Comparison of ENCODE assay signal across 21 mouse cellular contexts in genomic region chr8:111419171-111419570, GRCm38 (mm10). TPM values are rescaled to one million over a fixed set of nuclear protein-coding genes. Genes with fewer than 3 reads are reported as not detected.
"Had no signal": no experiment of that assay in that cellular context is flagged by ENCODE, and none has a peak within 500 bp of the region (broad histone marks: within the 10 kb centered on the region; RNA-seq: fewer than 3 reads in every experiment).

No protein-coding gene starts in this region.

- H3K27ac ChIP-seq: gastrocnemius, adult 2 months; heart, adult 2 months; heart, embryonic 13.5 days; heart, embryonic 15.5 days; hindbrain, embryonic 10.5 days; hindbrain, embryonic 12.5 days; hindbrain, embryonic 14.5 days; intestine, embryonic 15.5 days; kidney, postnatal 0 days; layer of hippocampus, adult 2 months; left cerebral cortex, adult 2 months; limb, embryonic 13.5 days; liver, embryonic 13.5 days had no signal

- DNase-seq: gastrocnemius, adult 2 months; gastrocnemius, postnatal 25 days; liver, embryonic 13.5 days had no signal

- H3K4me3 ChIP-seq: gastrocnemius, adult 2 months; heart, adult 2 months; heart, embryonic 13.5 days; heart, embryonic 15.5 days; hindbrain, embryonic 10.5 days; hindbrain, embryonic 12.5 days; intestine, embryonic 15.5 days; layer of hippocampus, adult 2 months; left cerebral cortex, adult 2 months; limb, embryonic 13.5 days; liver, embryonic 13.5 days had no signal

- H3K9me3 ChIP-seq: heart, embryonic 13.5 days; heart, embryonic 15.5 days; hindbrain, embryonic 10.5 days; hindbrain, embryonic 12.5 days; intestine, embryonic 15.5 days; limb, embryonic 13.5 days; liver, embryonic 13.5 days had no signal

- H3K27me3 ChIP-seq: hindbrain, embryonic 12.5 days; intestine, embryonic 15.5 days had no signal

- H3K36me3 ChIP-seq: heart, embryonic 13.5 days; heart, embryonic 15.5 days; hindbrain, embryonic 10.5 days; hindbrain, embryonic 12.5 days; intestine, embryonic 15.5 days; limb, embryonic 13.5 days; liver, embryonic 13.5 days had no signal

- H3K4me1 ChIP-seq: heart, embryonic 13.5 days; heart, embryonic 15.5 days; hindbrain, embryonic 10.5 days; hindbrain, embryonic 12.5 days; intestine, embryonic 15.5 days; limb, embryonic 13.5 days; liver, embryonic 13.5 days had no signal

- H3K4me2 ChIP-seq: heart, embryonic 11.5 days; heart, embryonic 13.5 days; heart, embryonic 15.5 days; hindbrain, embryonic 12.5 days; hindbrain, embryonic 14.5 days; intestine, embryonic 15.5 days; limb, embryonic 13.5 days; liver, embryonic 11.5 days; liver, embryonic 13.5 days had no signal

- ATAC-seq: hindbrain, embryonic 16.5 days; intestine, embryonic 15.5 days; intestine, postnatal 0 days had no signal

- H3K9ac ChIP-seq: heart, embryonic 13.5 days; heart, embryonic 15.5 days; hindbrain, embryonic 12.5 days; hindbrain, embryonic 14.5 days; intestine, embryonic 15.5 days; limb, embryonic 13.5 days; liver, embryonic 13.5 days had no signal

RNA-seq across cellular contexts. Expression of gene Fa2h, which starts 25.5 kb away (rescaled TPM):
- total RNA-seq: granulocyte monocyte progenitor cell, adult 5-6 weeks had no signal
- polyA plus RNA-seq: heart, embryonic 13.5 days; heart, embryonic 15.5 days; heart, postnatal 0 days; limb, embryonic 11.5 days; limb, embryonic 13.5 days; liver, embryonic 11.5 days; liver, embryonic 13.5 days had no signal
